Mouse (Mus musculus): ENCODE measurements at regions not wholly inside any gene's neighbourhood (a gene's known extent, or its start where the extent isn't known, plus 50 kb on each side); places are given as distances from the start of the nearest gene placed in this dataset.

DNA sequence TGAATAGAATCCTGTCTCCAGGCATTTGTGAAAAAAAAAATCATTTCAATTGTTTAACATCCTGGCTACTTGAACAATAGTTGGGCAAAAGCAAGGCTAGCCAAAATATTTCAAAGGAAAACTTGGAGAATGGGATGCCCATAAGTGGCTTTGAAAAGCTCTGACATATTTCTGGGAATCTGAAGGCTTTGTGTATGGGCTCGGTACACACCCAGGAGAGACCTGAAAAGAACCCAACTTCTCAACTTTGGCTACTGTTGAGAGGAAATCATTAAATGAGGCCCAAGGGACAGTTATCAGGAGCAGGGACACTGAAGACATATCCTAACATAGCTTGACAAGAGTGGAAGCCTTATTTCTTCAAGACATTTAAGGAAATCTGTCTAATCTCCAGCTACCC is 179.0 kb downstream of the Cxcl12 start:
- no peak overlapping the region for H3K4me2 ChIP-seq
- no peak for ATAC-seq (ENCODE audit: low read depth)
- WGBS (ENCODE audit: insufficient replicate concordance): 73% methylated on average over 1 of the region's 1 CpGs

GRCm38 (mm10) chr6:117351846-117352245 is 183.5 kb downstream of the Cxcl12 start:
- ATAC-seq (ENCODE audit: low read depth) (no peak), DNase-seq (no peak)
- Histone ChIP-seq H3K27me3 (no peaks in the 10 kb centered on the region), H3K36me3 (no peaks in the 10 kb centered on the region), H3K4me2 (no peak overlapping the region), H3K9ac (no peak overlapping the region), H3K9me3 (replicated peaks) (no peaks in the 10 kb centered on the region), H3K27ac (no peak overlapping the region), H3K4me3 (replicated peaks) (no peak overlapping the region), H3K4me1 (replicated peaks) (no peaks in the 10 kb centered on the region)
- 38% methylated on average over 1 of the region's 1 CpGs for WGBS (ENCODE audit: insufficient replicate concordance)

More for the DNA sequence above, 179.0 kb downstream of the Cxcl12 start:
- Histone ChIP-seq H3K9me3 (replicated peaks) (0 out of 2 replicates have a peak, but pooled peaks cover 3% of the 10 kb centered on the region), H3K27me3 (no peaks in the 10 kb centered on the region), H3K4me3 (replicated peaks) (no peak overlapping the region), H3K27ac (no peak overlapping the region), H3K9ac (no peak overlapping the region), H3K4me1 (replicated peaks) (no peaks in the 10 kb centered on the region), H3K36me3 (no peaks in the 10 kb centered on the region)
- DNase-seq: no peak

GRCm38 (mm10) chr6:117353091-117353490 is 184.8 kb downstream of the Cxcl12 start:
- no peak overlapping the region for H3K4me2 ChIP-seq
- H3K36me3 ChIP-seq: no peaks in the 10 kb centered on the region
- no peaks in the 10 kb centered on the region for H3K4me1 ChIP-seq (replicated peaks)
- no peak overlapping the region for H3K4me3 ChIP-seq (replicated peaks)
- ATAC-seq (ENCODE audit: low read depth): no peak
- no peak overlapping the region for H3K9ac ChIP-seq
- no peaks in the 10 kb centered on the region for H3K9me3 ChIP-seq (replicated peaks)
- no peak for DNase-seq
- H3K27ac ChIP-seq: no peak overlapping the region
- 76% methylated on average over 3 of the region's 3 CpGs for WGBS (ENCODE audit: insufficient replicate concordance)
- no peaks in the 10 kb centered on the region for H3K27me3 ChIP-seq

DNA sequence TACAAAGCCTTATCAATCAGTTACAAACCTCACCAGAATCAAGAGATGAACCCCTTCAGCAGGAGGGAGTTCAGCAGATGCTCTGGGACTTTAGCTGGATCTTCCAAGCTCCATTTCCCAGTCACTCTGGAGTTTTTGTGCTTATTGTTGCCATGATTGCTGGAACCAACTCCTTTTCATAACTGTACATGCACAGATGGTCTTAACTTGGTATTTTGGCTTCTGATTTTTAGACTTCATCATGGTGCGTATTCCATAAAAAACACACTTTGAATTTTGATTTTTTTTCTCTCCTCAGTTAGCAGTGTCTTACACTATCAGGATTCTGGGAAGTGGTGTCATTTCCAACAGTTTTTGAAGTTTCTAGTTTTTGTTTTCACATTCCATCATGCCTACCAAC is 187.8 kb downstream of the Cxcl12 start:
- H3K36me3 ChIP-seq: no peaks in the 10 kb centered on the region
- H3K9me3 ChIP-seq (replicated peaks): no peaks in the 10 kb centered on the region
- ATAC-seq (ENCODE audit: low read depth) (no peak), DNase-seq (no peak)
- no peak overlapping the region for H3K4me3 ChIP-seq (replicated peaks)
- no peaks in the 10 kb centered on the region for H3K4me1 ChIP-seq (replicated peaks)
- no peak overlapping the region for H3K4me2 ChIP-seq
- no peak overlapping the region for H3K27ac ChIP-seq
- no peaks in the 10 kb centered on the region for H3K27me3 ChIP-seq
- 60% methylated on average over 1 of the region's 1 CpGs for WGBS (ENCODE audit: insufficient replicate concordance)
- no peak overlapping the region for H3K9ac ChIP-seq

DNA sequence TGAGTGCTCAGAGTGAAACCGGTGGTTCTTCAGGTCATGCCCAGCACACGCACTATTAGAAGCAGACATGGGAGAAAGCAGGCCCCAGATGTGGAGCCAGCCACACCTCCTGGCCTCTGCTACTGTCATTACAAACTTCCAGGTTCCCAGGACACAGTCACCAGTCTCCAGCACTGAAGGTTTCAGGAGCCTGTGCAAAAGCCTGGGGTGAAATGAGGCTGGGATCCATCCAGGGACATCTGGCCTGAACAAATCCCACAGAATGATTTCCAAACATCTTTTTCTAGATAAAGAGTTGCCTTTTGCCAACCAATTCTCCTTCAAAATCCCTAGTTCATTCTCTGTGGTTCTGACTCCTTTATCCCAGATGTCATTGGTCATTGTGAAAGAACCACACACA is 191.1 kb downstream of the Cxcl12 start:
- ATAC-seq (ENCODE audit: low read depth): no peak
- Histone ChIP-seq H3K36me3 (no peaks in the 10 kb centered on the region), H3K27me3 (no peaks in the 10 kb centered on the region), H3K9ac (no peak overlapping the region), H3K27ac (no peak overlapping the region), H3K4me1 (replicated peaks) (no peaks in the 10 kb centered on the region), H3K9me3 (replicated peaks) (no peaks in the 10 kb centered on the region), H3K4me2 (no peak overlapping the region), H3K4me3 (replicated peaks) (no peak overlapping the region)
- no peak for DNase-seq
- WGBS (ENCODE audit: insufficient replicate concordance): 70% methylated on average over 2 of the region's 2 CpGs

GRCm38 (mm10) chr6:117366563-117366962 is 198.2 kb downstream of the Cxcl12 start:
- H3K4me3 ChIP-seq (replicated peaks): no peak overlapping the region
- H3K36me3 ChIP-seq: no peaks in the 10 kb centered on the region
- no peak for ATAC-seq (ENCODE audit: low read depth)
- DNase-seq: no peak
- H3K4me1 ChIP-seq (replicated peaks): no peaks in the 10 kb centered on the region
- 56% methylated on average over 6 of the region's 6 CpGs for WGBS (ENCODE audit: insufficient replicate concordance)
- H3K4me2 ChIP-seq: no peak overlapping the region
- no peak overlapping the region for H3K9ac ChIP-seq
- H3K27me3 ChIP-seq: no peaks in the 10 kb centered on the region
- H3K27ac ChIP-seq: no peak overlapping the region
- no peaks in the 10 kb centered on the region for H3K9me3 ChIP-seq (replicated peaks)

GRCm38 (mm10) chr6:117375989-117376388 is 207.7 kb downstream of the Cxcl12 start:
- Histone ChIP-seq H3K9ac (no peak overlapping the region), H3K27ac (no peak overlapping the region), H3K4me1 (replicated peaks) (no peaks in the 10 kb centered on the region), H3K4me3 (replicated peaks) (no peak overlapping the region), H3K4me2 (no peak overlapping the region), H3K9me3 (replicated peaks) (peaks cover 5% of the 10 kb centered on the region; the same call in 1 of the 2 replicates), H3K36me3 (no peaks in the 10 kb centered on the region), H3K27me3 (no peaks in the 10 kb centered on the region)
- DNase-seq (no peak), ATAC-seq (ENCODE audit: low read depth) (no peak)
- 68% methylated on average over 5 of the region's 5 CpGs for WGBS (ENCODE audit: insufficient replicate concordance)

- H3K4me2 ChIP-seq: no peak overlapping the region
- no peaks in the 10 kb centered on the region for H3K27me3 ChIP-seq
- DNase-seq: no peak
- 61% methylated on average over 4 of the region's 4 CpGs for WGBS (ENCODE audit: insufficient replicate concordance)
- no peaks in the 10 kb centered on the region for H3K4me1 ChIP-seq (replicated peaks)
- no peaks in the 10 kb centered on the region for H3K36me3 ChIP-seq
- no peak overlapping the region for H3K9ac ChIP-seq
- H3K4me3 ChIP-seq (replicated peaks): no peak overlapping the region
- no peak for ATAC-seq (ENCODE audit: low read depth)
- peaks cover 5% of the 10 kb centered on the region; the same call in 1 of the 2 replicates for H3K9me3 ChIP-seq (replicated peaks)
- H3K27ac ChIP-seq: no peak overlapping the region
Observed at GRCm38 (mm10) chr6:117379904-117380303, 211.6 kb downstream of the Cxcl12 start.

DNA sequence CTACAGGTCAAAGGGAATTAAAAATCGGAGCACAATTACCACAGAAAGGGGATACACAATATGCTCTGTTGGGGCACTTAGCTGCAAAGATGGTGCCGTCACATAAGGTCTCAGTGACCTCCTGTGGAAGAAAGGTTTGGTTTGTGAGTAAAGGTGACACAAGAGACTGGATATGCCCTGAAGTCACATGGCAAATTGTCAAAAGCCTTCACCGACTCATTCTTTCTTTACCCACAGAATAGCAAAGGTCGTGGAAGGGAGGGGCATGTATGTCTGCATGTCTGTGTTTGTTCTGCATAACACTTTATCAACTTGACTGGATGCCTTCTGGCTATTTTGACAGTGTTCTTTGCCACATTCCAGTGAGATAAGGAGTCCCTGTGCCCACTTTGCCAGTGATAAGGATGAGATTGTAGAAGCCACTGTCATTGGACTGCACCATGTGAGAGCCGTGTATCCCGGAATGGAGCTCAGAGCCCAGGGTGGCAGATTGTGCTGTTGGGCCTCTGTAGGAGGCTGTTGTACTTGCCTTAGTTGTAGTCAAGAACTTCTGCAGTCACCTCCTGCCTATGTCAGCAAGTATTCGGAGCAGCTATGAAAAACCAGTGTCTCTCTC is 222.0 kb downstream of the Cxcl12 start:
- no peak for ATAC-seq (ENCODE audit: low read depth)
- WGBS (ENCODE audit: insufficient replicate concordance): 63% methylated on average over 7 of the region's 7 CpGs

DNA sequence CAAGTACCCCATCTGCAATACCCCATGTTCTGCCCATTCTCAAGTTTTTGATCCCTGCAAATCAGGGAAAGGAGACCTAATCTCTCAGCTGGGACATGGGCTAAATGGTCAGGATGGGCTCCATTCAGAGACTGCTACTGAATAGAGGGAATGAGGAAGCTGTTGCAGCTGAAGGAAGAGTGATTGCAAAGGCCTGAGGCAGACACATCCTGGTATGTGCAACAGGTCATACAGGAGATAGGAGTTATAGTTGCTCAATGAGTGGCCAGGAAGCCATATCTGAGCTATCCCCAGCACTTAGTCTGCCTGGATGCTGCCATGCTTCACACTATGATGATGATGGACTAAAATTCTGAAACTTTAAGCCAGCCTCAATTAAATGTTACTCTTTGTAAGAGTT is 225.1 kb downstream of the Cxcl12 start:
- H3K27ac ChIP-seq: no peak overlapping the region
- no peaks in the 10 kb centered on the region for H3K4me1 ChIP-seq (replicated peaks)
- no peaks in the 10 kb centered on the region for H3K36me3 ChIP-seq
- ATAC-seq (ENCODE audit: low read depth) (no peak), DNase-seq (no peak)
- H3K4me3 ChIP-seq (replicated peaks): no peak overlapping the region
- H3K9me3 ChIP-seq (replicated peaks): no peaks in the 10 kb centered on the region
- H3K4me2 ChIP-seq: no peak overlapping the region
- H3K27me3 ChIP-seq: no peaks in the 10 kb centered on the region
- H3K9ac ChIP-seq: no peak overlapping the region

More for the DNA sequence above, 222.0 kb downstream of the Cxcl12 start:
- Histone ChIP-seq H3K9me3 (replicated peaks) (no peaks in the 10 kb centered on the region), H3K36me3 (no peaks in the 10 kb centered on the region), H3K27me3 (no peaks in the 10 kb centered on the region), H3K4me1 (replicated peaks) (no peaks in the 10 kb centered on the region), H3K27ac (no peak overlapping the region), H3K4me2 (no peak overlapping the region), H3K9ac (no peak overlapping the region), H3K4me3 (replicated peaks) (no peak overlapping the region)
- DNase-seq: no peak

- WGBS (ENCODE audit: insufficient replicate concordance): 61% methylated on average over 11 of the region's 11 CpGs
- Histone ChIP-seq H3K4me2 (no peak overlapping the region), H3K27me3 (no peaks in the 10 kb centered on the region), H3K36me3 (no peaks in the 10 kb centered on the region), H3K9me3 (replicated peaks) (no peaks in the 10 kb centered on the region; the same call in 1 of the 2 replicates), H3K9ac (no peak overlapping the region), H3K4me3 (replicated peaks) (no peak overlapping the region), H3K4me1 (replicated peaks) (no peaks in the 10 kb centered on the region; the same call in 1 of the 2 replicates), H3K27ac (no peak overlapping the region)
- ATAC-seq (ENCODE audit: low read depth): no peak
- no peak for DNase-seq
Observed at GRCm38 (mm10) chr6:117405589-117406311, 237.4 kb downstream of the Cxcl12 start.

- no peak overlapping the region for H3K4me3 ChIP-seq (replicated peaks)
- ATAC-seq (ENCODE audit: low read depth): no peak
- no peak overlapping the region for H3K9ac ChIP-seq
- H3K4me1 ChIP-seq (replicated peaks): no peaks in the 10 kb centered on the region; the same call in 1 of the 2 replicates
- H3K27me3 ChIP-seq: no peaks in the 10 kb centered on the region
- DNase-seq: no peak
- WGBS (ENCODE audit: insufficient replicate concordance): 74% methylated on average over 4 of the region's 4 CpGs
- no peaks in the 10 kb centered on the region for H3K36me3 ChIP-seq
- H3K9me3 ChIP-seq (replicated peaks): no peaks in the 10 kb centered on the region; the same call in 1 of the 2 replicates
- no peak overlapping the region for H3K4me2 ChIP-seq
- no peak overlapping the region for H3K27ac ChIP-seq
Observed at GRCm38 (mm10) chr6:117406312-117406595, 237.9 kb downstream of the Cxcl12 start.

Data from liver, embryonic 13.5 days (tissue).